Mouse (Mus musculus): ENCODE results near the gene Defb7. TPM values are rescaled to one million over a fixed set of nuclear protein-coding genes. Genes with fewer than 3 reads are reported as not detected.

The Defb7 gene
- polyA plus RNA-seq (2014; fragmentation: Nextera tagmentation; extraction: Ambion mirVana), result not detected in 2 replicates

- no peaks in the 10 kb centered on the region for H3K4me1 ChIP-seq (ENCODE audit: control insufficient read depth, insufficient read depth, low read length)
- H3K36me3 ChIP-seq (ENCODE audit: control insufficient read depth, insufficient read depth, low read length), result no peaks in the 10 kb centered on the region
- H3K27me3 ChIP-seq (ENCODE audit: control insufficient read depth, insufficient read depth, low read length), result no peaks in the 10 kb centered on the region
- no peak within 1 kb of the TSS for H3K4me3 ChIP-seq (ENCODE audit: low read length)
- 89% methylated on average over 2 of the region's 2 CpGs for WGBS
- H3K4me2 ChIP-seq (replicated peaks; ENCODE audit: low read depth, low read length), result no peak within 1 kb of the TSS
- no peak for ATAC-seq (ENCODE audit: low FRiP score, low TSS enrichment)
- H3K9me3 ChIP-seq (ENCODE audit: control insufficient read depth, low read length), result no peaks in the 10 kb centered on the region
- no peak within 1 kb of the TSS for H3K9ac ChIP-seq (ENCODE audit: low read depth, low read length)
- no peak within 1 kb of the TSS for H3K27ac ChIP-seq (ENCODE audit: low read depth, low read length)
Observed at GRCm38 (mm10) chr8:19494797-19495196, at the start of gene Defb7. TSS of gene Defb7 (plus strand) at chr8:19495097.

GRCm38 (mm10) chr8:19446378-19446777 is 48.5 kb upstream of the Defb7 start:
- no peak for ATAC-seq (ENCODE audit: low FRiP score, low TSS enrichment)
- Histone ChIP-seq H3K27ac (ENCODE audit: low read depth, low read length) (no peak overlapping the region), H3K4me1 (ENCODE audit: control insufficient read depth, insufficient read depth, low read length) (no peaks in the 10 kb centered on the region), H3K27me3 (ENCODE audit: control insufficient read depth, insufficient read depth, low read length) (no peaks in the 10 kb centered on the region), H3K36me3 (ENCODE audit: control insufficient read depth, insufficient read depth, low read length) (no peaks in the 10 kb centered on the region), H3K9me3 (ENCODE audit: control insufficient read depth, low read length) (peaks cover 2% of the 10 kb centered on the region; the same call in 1 of the 2 replicates), H3K9ac (ENCODE audit: low read depth, low read length) (no peak overlapping the region), H3K4me3 (ENCODE audit: low read length) (no peak overlapping the region), H3K4me2 (replicated peaks; ENCODE audit: low read depth, low read length) (no peak overlapping the region)
- 76% methylated on average over 1 of the region's 1 CpGs for WGBS

GRCm38 (mm10) chr8:19461355-19461754 is 33.5 kb upstream of the Defb7 start:
- H3K4me2 ChIP-seq (replicated peaks; ENCODE audit: low read depth, low read length), result no peak overlapping the region
- no peaks in the 10 kb centered on the region for H3K36me3 ChIP-seq (ENCODE audit: control insufficient read depth, insufficient read depth, low read length)
- ATAC-seq (ENCODE audit: low FRiP score, low TSS enrichment), result no peak
- 81% methylated on average over 3 of the region's 3 CpGs for WGBS
- H3K9ac ChIP-seq (ENCODE audit: low read depth, low read length), result no peak overlapping the region
- no peak overlapping the region for H3K4me3 ChIP-seq (ENCODE audit: low read length)
- no peak overlapping the region for H3K27ac ChIP-seq (ENCODE audit: low read depth, low read length)
- no peaks in the 10 kb centered on the region for H3K27me3 ChIP-seq (ENCODE audit: control insufficient read depth, insufficient read depth, low read length)
- H3K4me1 ChIP-seq (ENCODE audit: control insufficient read depth, insufficient read depth, low read length), result no peaks in the 10 kb centered on the region
- H3K9me3 ChIP-seq (ENCODE audit: control insufficient read depth, low read length), result 0 out of 2 replicates have a peak, but pooled peaks cover 2% of the 10 kb centered on the region

GRCm38 (mm10) chr8:19469026-19469425 is 25.9 kb upstream of the Defb7 start:
- 87% methylated on average over 3 of the region's 3 CpGs for WGBS
- no peak overlapping the region for H3K4me3 ChIP-seq (ENCODE audit: low read length)

GRCm38 (mm10) chr8:19500524-19500923 is 5.6 kb downstream of the Defb7 start:
- Histone ChIP-seq H3K27ac (ENCODE audit: low read depth, low read length) (no peak overlapping the region), H3K9me3 (ENCODE audit: control insufficient read depth, low read length) (no peaks in the 10 kb centered on the region; the same call in 1 of the 2 replicates), H3K36me3 (ENCODE audit: control insufficient read depth, insufficient read depth, low read length) (no peaks in the 10 kb centered on the region), H3K27me3 (ENCODE audit: control insufficient read depth, insufficient read depth, low read length) (no peaks in the 10 kb centered on the region), H3K4me3 (ENCODE audit: low read length) (no peak overlapping the region), H3K4me2 (replicated peaks; ENCODE audit: low read depth, low read length) (no peak overlapping the region), H3K4me1 (ENCODE audit: control insufficient read depth, insufficient read depth, low read length) (no peaks in the 10 kb centered on the region), H3K9ac (ENCODE audit: low read depth, low read length) (no peak overlapping the region)
- 81% methylated on average over 1 of the region's 1 CpGs for WGBS
- no peak for ATAC-seq (ENCODE audit: low FRiP score, low TSS enrichment)

More at GRCm38 (mm10) chr8:19469026-19469425, 25.9 kb upstream of the Defb7 start:
- Histone ChIP-seq H3K36me3 (ENCODE audit: control insufficient read depth, insufficient read depth, low read length) (no peaks in the 10 kb centered on the region), H3K27me3 (ENCODE audit: control insufficient read depth, insufficient read depth, low read length) (no peaks in the 10 kb centered on the region), H3K4me2 (replicated peaks; ENCODE audit: low read depth, low read length) (no peak overlapping the region), H3K27ac (ENCODE audit: low read depth, low read length) (no peak overlapping the region), H3K9me3 (ENCODE audit: control insufficient read depth, low read length) (no peaks in the 10 kb centered on the region), H3K4me1 (ENCODE audit: control insufficient read depth, insufficient read depth, low read length) (no peaks in the 10 kb centered on the region), H3K9ac (ENCODE audit: low read depth, low read length) (no peak overlapping the region)
- no peak for ATAC-seq (ENCODE audit: low FRiP score, low TSS enrichment)

- Histone ChIP-seq H3K27me3 (ENCODE audit: control insufficient read depth, insufficient read depth, low read length) (peaks cover 17% of the 10 kb centered on the region), H3K4me1 (ENCODE audit: control insufficient read depth, insufficient read depth, low read length) (no peaks in the 10 kb centered on the region), H3K36me3 (ENCODE audit: control insufficient read depth, insufficient read depth, low read length) (no peaks in the 10 kb centered on the region), H3K27ac (ENCODE audit: low read depth, low read length) (no peak overlapping the region), H3K4me3 (ENCODE audit: low read length) (peak overlapping the region; percentile 35), H3K4me2 (replicated peaks; ENCODE audit: low read depth, low read length) (peak overlapping the region; percentile 66), H3K9me3 (ENCODE audit: control insufficient read depth, low read length) (peaks cover 2% of the 10 kb centered on the region; the same call in 1 of the 2 replicates), H3K9ac (ENCODE audit: low read depth, low read length) (peak overlapping the region; percentile 37; the same call in 1 of the 2 replicates)
- ATAC-seq (ENCODE audit: low FRiP score, low TSS enrichment), result peak; percentile 90
- 12% methylated on average over 57 of the region's 75 CpGs for WGBS
Observed at GRCm38 (mm10) chr8:19535195-19535829, 40.4 kb downstream of the Defb7 start.

GRCm38 (mm10) chr8:19540376-19540775 is 45.5 kb downstream of the Defb7 start:
- Histone ChIP-seq H3K9ac (ENCODE audit: low read depth, low read length) (no peak overlapping the region), H3K4me3 (ENCODE audit: low read length) (no peak overlapping the region), H3K4me2 (replicated peaks; ENCODE audit: low read depth, low read length) (no peak overlapping the region), H3K9me3 (ENCODE audit: control insufficient read depth, low read length) (peaks cover 2% of the 10 kb centered on the region; the same call in 1 of the 2 replicates), H3K27ac (ENCODE audit: low read depth, low read length) (no peak overlapping the region), H3K27me3 (ENCODE audit: control insufficient read depth, insufficient read depth, low read length) (peaks cover 8% of the 10 kb centered on the region), H3K36me3 (ENCODE audit: control insufficient read depth, insufficient read depth, low read length) (no peaks in the 10 kb centered on the region), H3K4me1 (ENCODE audit: control insufficient read depth, insufficient read depth, low read length) (no peaks in the 10 kb centered on the region)
- ATAC-seq (ENCODE audit: low FRiP score, low TSS enrichment), result no peak
- 74% methylated on average over 1 of the region's 1 CpGs for WGBS

Small RNAs within 50 kb of the gene (microRNA-seq; reads per million reads assigned to microRNA genes)
- gene Gm27288 (not detected), gene Gm27852 (not detected)

Other genes starting within 250 kb of the Defb7 start
- not detected in 2 replicates for gene Defb5, start 247.5 kb upstream of the Defb7 start, polyA plus RNA-seq (2014; fragmentation: Nextera tagmentation; extraction: Ambion mirVana)
- not detected in 2 replicates for gene Defb3, start 201.7 kb upstream of the Defb7 start, polyA plus RNA-seq (2014; fragmentation: Nextera tagmentation; extraction: Ambion mirVana)
- gene Defb8, start 47.5 kb upstream of the Defb7 start, polyA plus RNA-seq (2014; fragmentation: Nextera tagmentation; extraction: Ambion mirVana), result not detected in 2 replicates
- gene 4930467E23Rik, start 234.5 kb downstream of the Defb7 start, polyA plus RNA-seq (2014; fragmentation: Nextera tagmentation; extraction: Ambion mirVana), result not detected in 2 replicates

Data from kidney, embryonic 14.5 days (tissue).